ENCODE assay signal across 9 mouse cellular contexts in the genomic region with DNA sequence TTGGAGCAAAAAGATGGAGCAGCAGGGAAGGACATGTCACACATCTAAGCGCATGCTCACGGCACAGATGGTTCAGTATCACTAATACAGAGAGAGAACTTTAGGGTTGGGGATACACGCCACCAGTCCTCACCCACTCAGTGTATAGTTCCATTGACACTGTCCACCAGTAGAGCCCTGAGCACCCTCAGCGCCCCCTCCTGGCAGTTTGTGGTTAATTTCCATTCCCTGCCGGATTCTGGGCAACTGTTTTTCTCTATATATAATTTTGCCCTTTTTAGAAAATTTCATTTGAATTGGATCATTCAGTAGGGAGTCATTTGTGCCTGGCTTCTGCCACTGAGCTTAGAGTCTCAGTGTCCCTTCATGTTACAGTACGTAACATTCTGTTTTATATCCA. TPM values are rescaled to one million over a fixed set of nuclear protein-coding genes. Genes with fewer than 3 reads are reported as not detected.
DNase-seq lines count a peak whose midpoint lies in the region; ATAC-seq and TF ChIP-seq lines count a peak whose summit lies in the region.
"Had no signal": no experiment of that assay in that cellular context is flagged by ENCODE, and none has a peak within 500 bp of the region (broad histone marks: within the 10 kb centered on the region; RNA-seq: fewer than 3 reads in every experiment).

No protein-coding gene starts in this region.

- H3K27me3 ChIP-seq in ES-Bruce4 (ENCODE audit: control insufficient read depth, insufficient read depth, low read length, poor library complexity, severe bottlenecking) = no peaks in the 10 kb centered on the region
- H3K27me3 ChIP-seq in kidney, embryonic 15.5 days = peaks cover 4% of the 10 kb centered on the region; the same call in 1 of the 2 replicates

- DNase-seq in left cerebral cortex, adult 2 months (ENCODE audit: extremely low spot score in 1 of 2, low spot score in 2 of 2) = no peak
- no peak for DNase-seq in left cerebral cortex, adult 11 months (ENCODE audit: low spot score)
- DNase-seq in adrenal gland, postnatal 10 days = peak; percentile 70
- peak; percentile 23 to 49 for DNase-seq in lung, postnatal 4 days
- DNase-seq in ovary, postnatal 10 days (ENCODE audit: low spot score) = no peak
- DNase-seq: cerebellum, adult 2 months; right cerebral cortex, postnatal 25 days had no signal

- no peaks in the 10 kb centered on the region for H3K9me3 ChIP-seq in ES-Bruce4 (replicated peaks; ENCODE audit: control insufficient read depth, insufficient read depth, low read length, poor library complexity, severe bottlenecking)
- H3K9me3 ChIP-seq in kidney, embryonic 15.5 days (replicated peaks) = no peaks in the 10 kb centered on the region

- 88% methylated on average over 6 of the region's 6 CpGs for WGBS in kidney, embryonic 15.5 days

- TF ChIP-seq EP300 in ES-Bruce4 (IDR thresholded peaks at IDR 0.05; ENCODE audit: insufficient read depth, low read depth, low read length) = no peak

- no peak overlapping the region for H3K9ac ChIP-seq in ES-Bruce4 (ENCODE audit: low read depth, poor library complexity, severe bottlenecking)
- no peak overlapping the region for H3K9ac ChIP-seq in kidney, embryonic 15.5 days

- intact Hi-C loops in left cerebral cortex, adult 2 months (cut with DNase I) = no loop called here

- no peaks in the 10 kb centered on the region for H3K36me3 ChIP-seq in ES-Bruce4 (ENCODE audit: control insufficient read depth, insufficient read depth, low read length, poor library complexity, severe bottlenecking)
- H3K36me3 ChIP-seq in kidney, embryonic 15.5 days = no peaks in the 10 kb centered on the region

- H3K4me2 ChIP-seq in kidney, embryonic 15.5 days = no peak overlapping the region

- ATAC-seq in kidney, embryonic 15.5 days (replicated peaks; ENCODE audit: low FRiP score) = no peak

- H3K4me3 ChIP-seq in left cerebral cortex, adult 2 months = no peak overlapping the region
- no peak overlapping the region for H3K4me3 ChIP-seq in ES-Bruce4 (ENCODE audit: low read depth, low read length)
- no peak overlapping the region for H3K4me3 ChIP-seq in kidney, embryonic 15.5 days (replicated peaks)

- TF ChIP-seq POLR2A in ES-Bruce4 (IDR thresholded peaks at IDR 0.05; ENCODE audit: insufficient read depth, low read length) = no peak

- peak; percentile 51 for TF ChIP-seq CTCF in left cerebral cortex, adult 2 months (IDR thresholded peaks at IDR 0.05)
- peak; percentile 51 for TF ChIP-seq CTCF in ES-Bruce4 (IDR thresholded peaks at IDR 0.05; ENCODE audit: low read depth, low read length)

- no peaks in the 10 kb centered on the region for H3K4me1 ChIP-seq in ES-Bruce4 (ENCODE audit: control insufficient read depth, insufficient read depth, low read length)
- peaks cover 16% of the 10 kb centered on the region; the same call in 1 of the 2 replicates for H3K4me1 ChIP-seq in kidney, embryonic 15.5 days

- no peak overlapping the region for H3K27ac ChIP-seq in left cerebral cortex, adult 2 months
- H3K27ac ChIP-seq in ES-Bruce4 (ENCODE audit: insufficient read depth, low read length) = no peak overlapping the region
- no peak overlapping the region for H3K27ac ChIP-seq in kidney, embryonic 15.5 days

RNA-seq across cellular contexts. Expression of a gene that starts 27.1 kb away (rescaled TPM):
- 10 to 100 TPM; 19.3 to 23.1 TPM for total RNA-seq in left cerebral cortex, adult 2 months (2021)
- 7.4 and 9.6 TPM in 2 replicates for polyA plus RNA-seq in ES-Bruce4 (2011; ENCODE audit: insufficient read depth, insufficient read length, low read depth, missing spikeins)
- total RNA-seq in adrenal gland, postnatal 10 days (2021) = 10 to 100 TPM; 23.9 to 29.1 TPM
- polyA plus RNA-seq in kidney, embryonic 15.5 days (2015; fragmentation: Nextera tagmentation; extraction: Ambion mirVana) = 7.1 and 8.2 TPM in 2 replicates

Comparison
In these comparisons a context has a peak if more than half of its experiments do, and no peak if none do; other contexts are left out.
1. DNase-seq: peak in adrenal gland, postnatal 10 days (single experiment) and lung, postnatal 4 days (2 of 2); none in left cerebral cortex, adult 2 months (0 of 2), left cerebral cortex, adult 11 months (single experiment) and ovary, postnatal 10 days (single experiment).